Mouse (Mus musculus) midbrain, embryonic 12.5 days (tissue): ENCODE measurements around the gene Wipf3. TPM values are rescaled to one million over a fixed set of nuclear protein-coding genes. Genes with fewer than 3 reads are reported as not detected.

Experiments
- ATAC-seq: fragments of 200-750 bp; cut with Nextera tagmentation; 2 replicates; pipeline ENCODE4 v1.8.0; 2017; ENCODE audit warnings: low read depth, moderate TSS enrichment, moderate library complexity; ENCODE audit not compliant: low FRiP score
- H3K27ac ChIP-seq: fragments of 300-500 bp; sonication (generic); replicated peaks from 2 replicates; pipeline ENCODE4 v1.5.1; 2016; ENCODE audit warnings: mild to moderate bottlenecking
- H3K27me3 ChIP-seq: fragments of 300-500 bp; sonication (generic); 2 replicates; pipeline ENCODE4 v1.6.1; 2016; ENCODE audit warnings: mild to moderate bottlenecking
- H3K36me3 ChIP-seq: fragments of 300-500 bp; sonication (generic); 2 replicates; pipeline ENCODE4 v1.6.1; 2016
- H3K4me1 ChIP-seq: fragments of 300-500 bp; sonication (generic); 2 replicates; pipeline ENCODE4 v1.6.1; 2016
- H3K4me2 ChIP-seq: fragments of 300-500 bp; sonication (generic); replicated peaks from 2 replicates; pipeline ENCODE4 v1.6.1; 2016; ENCODE audit warnings: mild to moderate bottlenecking, moderate library complexity
- H3K4me3 ChIP-seq: fragments of 300-500 bp; sonication (generic); 2 replicates; pipeline ENCODE4 v1.5.1; 2016; ENCODE audit warnings: mild to moderate bottlenecking
- H3K9ac ChIP-seq: fragments of 300-500 bp; sonication (generic); replicated peaks from 2 replicates; pipeline ENCODE4 v1.6.1; 2016; ENCODE audit warnings: mild to moderate bottlenecking, moderate library complexity
- H3K9me3 ChIP-seq: fragments of 300-500 bp; sonication (generic); 2 replicates; pipeline ENCODE4 v1.6.1; 2016; ENCODE audit warnings: mild to moderate bottlenecking
- whole genome bisulfite sequencing: fragments of 180-500 bp; shearing (Covaris S2); methylation state at CpG from one replicate; pipeline ENCODE4 v1.1.7; 2016; 5-methylcytosine and 5-hydroxymethylcytosine counted together
- polyA plus RNA-seq: library from polyadenylated mRNA; unstranded; fragments of >200 nt; fragmentation: Nextera tagmentation; extraction: Ambion mirVana; gene quantifications from 2 replicates; pipeline ENCODE4 v1.2.1, GENCODE M21; 2016

Gene Wipf3
- polyA plus RNA-seq, 1 experiment from 2014 or later: 1.3 TPM

DNA sequence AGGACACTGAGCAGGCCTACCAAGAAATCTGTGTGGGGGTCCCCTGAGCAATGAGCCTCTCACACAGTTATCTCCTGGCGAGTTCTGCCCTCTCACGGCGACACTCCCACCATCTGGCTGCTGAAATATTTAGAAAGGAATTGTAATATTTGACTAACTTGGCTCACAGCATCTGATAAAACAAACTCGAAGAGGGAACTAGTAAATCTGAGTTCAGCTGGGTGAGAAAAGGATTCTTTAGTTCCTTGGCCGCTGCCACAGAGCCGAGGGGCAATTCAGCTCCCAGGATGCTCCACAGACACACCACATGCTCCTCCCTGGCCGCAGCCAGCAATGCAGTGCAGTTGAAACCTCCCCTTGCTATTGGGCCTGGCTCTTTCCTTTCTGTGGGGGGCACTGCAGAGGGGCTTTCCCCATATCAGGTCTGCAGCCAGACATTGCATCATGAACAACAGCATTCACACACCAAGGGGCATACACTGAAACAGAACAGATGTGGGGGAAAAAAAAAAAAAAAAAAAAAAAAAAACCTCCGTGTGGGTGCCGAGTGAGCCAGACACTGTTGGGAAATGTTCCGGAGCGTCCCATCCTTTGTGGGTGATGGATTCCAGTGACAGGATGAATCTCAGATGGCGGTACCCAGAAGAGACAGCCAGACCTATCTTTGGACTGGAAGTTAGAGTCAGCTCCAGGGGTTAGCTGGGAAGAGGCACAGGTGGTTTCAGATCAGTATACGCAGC is 3.6 kb downstream of the Wipf3 start:
- H3K9me3 ChIP-seq: no peaks in the 10 kb centered on the region
- no peak for ATAC-seq
- no peak overlapping the region for H3K4me2 ChIP-seq
- no peak overlapping the region for H3K4me3 ChIP-seq
- no peak overlapping the region for H3K27ac ChIP-seq
- H3K36me3 ChIP-seq: no peaks in the 10 kb centered on the region
- WGBS: 71% methylated on average over 13 of the region's 13 CpGs
- H3K9ac ChIP-seq: no peak overlapping the region
- peaks cover 43% of the 10 kb centered on the region for H3K27me3 ChIP-seq
- peaks cover 31% of the 10 kb centered on the region for H3K4me1 ChIP-seq

DNA sequence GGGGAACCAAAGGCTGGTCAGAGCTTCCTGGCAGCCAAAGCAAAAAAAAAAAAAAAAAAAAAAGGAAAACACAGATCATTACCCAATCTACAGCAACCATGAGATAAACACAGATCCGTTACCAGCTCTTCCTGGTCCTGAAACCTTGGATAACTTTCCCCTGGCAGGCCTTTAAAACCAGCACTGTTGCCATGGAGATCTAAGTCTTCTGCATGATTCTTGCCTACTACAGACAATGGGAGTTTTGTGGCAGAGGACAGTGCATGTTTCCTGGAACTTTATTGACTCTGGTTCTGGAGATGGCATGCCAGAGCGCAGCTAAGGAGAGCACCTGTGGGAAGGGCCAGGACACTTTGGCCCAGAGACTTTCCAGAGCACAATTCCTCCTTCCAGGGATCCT is 4.8 kb downstream of the Wipf3 start:
- Histone ChIP-seq H3K4me3 (no peak overlapping the region), H3K9ac (no peak overlapping the region), H3K4me2 (no peak overlapping the region), H3K9me3 (no peaks in the 10 kb centered on the region), H3K36me3 (no peaks in the 10 kb centered on the region), H3K27me3 (peaks cover 31% of the 10 kb centered on the region), H3K4me1 (peaks cover 31% of the 10 kb centered on the region), H3K27ac (no peak overlapping the region)
- WGBS: 52% methylated on average over 2 of the region's 2 CpGs
- no peak for ATAC-seq

DNA sequence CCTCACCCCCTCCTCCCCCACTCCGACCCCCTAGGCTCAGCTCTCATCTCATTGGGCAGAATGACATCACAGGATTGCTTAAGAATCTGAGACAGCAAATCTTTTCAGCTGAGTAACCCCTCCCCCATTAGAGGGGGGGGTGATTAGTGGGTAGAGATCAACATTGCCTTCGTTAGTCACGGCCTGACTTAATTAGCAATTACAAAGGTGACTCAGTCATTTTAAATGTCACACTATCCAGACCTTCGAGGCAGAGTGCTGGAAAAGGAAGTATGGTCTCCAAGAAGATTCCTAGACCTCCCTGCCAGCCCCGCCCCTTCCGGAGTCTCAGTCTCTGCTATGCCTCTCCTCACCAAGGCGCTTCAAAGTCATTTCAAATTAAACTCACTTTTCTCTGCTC is 6.3 kb downstream of the Wipf3 start:
- Histone ChIP-seq H3K27me3 (peaks cover 16% of the 10 kb centered on the region), H3K9ac (no peak overlapping the region), H3K4me1 (peaks cover 26% of the 10 kb centered on the region), H3K9me3 (no peaks in the 10 kb centered on the region), H3K4me2 (no peak overlapping the region), H3K4me3 (no peak overlapping the region), H3K36me3 (no peaks in the 10 kb centered on the region), H3K27ac (no peak overlapping the region)
- ATAC-seq: peak; percentile 34; the same call in 1 of the 2 replicates
- WGBS: 42% methylated on average over 7 of the region's 7 CpGs

DNA sequence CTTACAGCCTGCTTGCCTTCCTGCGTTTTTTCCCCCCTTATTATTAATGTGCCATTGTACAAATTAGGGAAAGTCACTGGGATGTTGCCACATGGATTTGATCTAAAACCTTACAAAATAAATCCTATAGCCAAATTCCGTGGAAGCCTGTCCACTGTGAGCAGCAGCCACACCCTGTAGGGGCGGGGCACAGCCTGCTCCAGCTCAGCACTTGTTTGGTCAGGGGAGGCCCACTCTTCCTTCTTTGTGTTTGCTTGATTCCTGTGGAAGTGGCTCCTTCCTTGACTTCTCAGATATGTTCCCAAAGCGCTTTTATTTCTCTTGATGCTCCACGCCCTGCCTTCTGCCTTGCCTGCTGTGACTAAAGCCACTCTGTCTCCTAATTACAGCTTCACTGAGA is 6.9 kb downstream of the Wipf3 start:
- no peaks in the 10 kb centered on the region for H3K9me3 ChIP-seq
- 76% methylated on average over 5 of the region's 5 CpGs for WGBS

DNA sequence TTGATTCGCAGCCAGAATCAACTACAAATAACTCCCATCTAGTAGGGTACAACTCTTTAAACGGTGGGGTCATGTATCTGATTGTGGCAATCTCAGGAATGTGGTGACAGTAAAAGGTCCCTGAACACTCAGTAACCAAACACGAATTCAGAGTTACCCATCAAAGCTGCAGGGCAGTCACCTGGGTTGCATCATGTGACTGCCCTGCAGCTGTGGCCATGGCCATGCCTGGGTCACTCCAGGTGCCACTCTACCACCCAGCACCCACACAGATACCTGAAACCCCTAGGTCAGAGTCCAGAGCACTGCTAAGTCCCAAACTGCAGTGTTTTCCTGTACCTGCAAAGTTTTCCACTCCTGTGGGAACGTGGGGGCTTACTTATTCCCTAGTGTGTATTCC is 9.1 kb downstream of the Wipf3 start:
- 86% methylated on average over 4 of the region's 4 CpGs for WGBS
- peaks cover 18% of the 10 kb centered on the region for H3K4me1 ChIP-seq
- no peaks in the 10 kb centered on the region for H3K9me3 ChIP-seq
- H3K9ac ChIP-seq: no peak overlapping the region
- no peak overlapping the region for H3K27ac ChIP-seq
- no peak overlapping the region for H3K4me2 ChIP-seq
- no peaks in the 10 kb centered on the region for H3K36me3 ChIP-seq
- no peak overlapping the region for H3K4me3 ChIP-seq
- H3K27me3 ChIP-seq: no peaks in the 10 kb centered on the region
- no peak for ATAC-seq

More for the DNA sequence above, 6.9 kb downstream of the Wipf3 start:
- Histone ChIP-seq H3K27me3 (peaks cover 10% of the 10 kb centered on the region), H3K4me1 (peaks cover 26% of the 10 kb centered on the region), H3K4me2 (no peak overlapping the region), H3K27ac (no peak overlapping the region), H3K36me3 (no peaks in the 10 kb centered on the region), H3K4me3 (no peak overlapping the region), H3K9ac (no peak overlapping the region)
- ATAC-seq: no peak

DNA sequence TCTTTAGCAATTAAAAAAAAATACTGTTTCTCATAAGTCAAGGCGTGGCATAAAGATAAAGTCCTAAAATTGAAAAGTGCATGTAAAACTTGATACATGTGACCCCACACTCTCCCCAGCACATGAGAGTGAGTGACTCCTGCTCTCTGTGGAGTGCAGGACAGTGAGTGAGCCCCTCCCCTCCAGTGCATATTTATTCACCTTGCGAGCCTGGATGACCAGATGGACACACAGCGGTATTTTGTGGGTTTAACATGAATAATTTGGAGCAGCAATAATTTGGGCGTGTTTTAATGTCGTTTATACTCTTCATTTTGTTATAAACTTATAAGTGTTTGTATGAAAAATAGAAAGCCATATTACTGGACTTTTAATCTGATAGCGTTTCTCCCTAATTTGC is 11.3 kb downstream of the Wipf3 start:
- Histone ChIP-seq H3K9ac (no peak overlapping the region), H3K4me3 (no peak overlapping the region), H3K9me3 (no peaks in the 10 kb centered on the region), H3K4me1 (peaks cover 10% of the 10 kb centered on the region), H3K27me3 (no peaks in the 10 kb centered on the region), H3K4me2 (no peak overlapping the region), H3K36me3 (no peaks in the 10 kb centered on the region), H3K27ac (no peak overlapping the region)
- WGBS: 92% methylated on average over 6 of the region's 6 CpGs
- no peak for ATAC-seq

DNA sequence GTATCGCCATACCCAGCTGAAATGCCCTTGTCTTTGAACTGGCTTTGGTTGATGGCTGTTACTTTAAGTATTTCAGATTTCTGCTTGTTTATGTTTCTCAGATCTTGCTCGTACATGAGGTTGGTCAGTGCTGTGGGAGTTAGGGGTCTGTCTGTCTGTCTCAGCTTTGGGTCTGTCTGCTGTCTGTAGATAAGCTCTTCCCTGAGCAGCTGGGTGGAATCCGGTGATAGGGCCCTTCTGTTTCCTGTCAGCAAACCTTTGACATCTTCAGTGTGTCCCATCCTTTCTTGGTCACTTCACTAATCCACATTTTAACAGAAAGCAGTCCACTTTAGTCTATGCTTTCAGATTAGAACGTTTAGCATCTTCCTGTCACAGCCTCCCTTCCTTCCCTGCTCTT is 14.3 kb downstream of the Wipf3 start:
- H3K4me1 ChIP-seq: 0 out of 2 replicates have a peak, but pooled peaks cover 3% of the 10 kb centered on the region
- H3K36me3 ChIP-seq: no peaks in the 10 kb centered on the region
- H3K9ac ChIP-seq: no peak overlapping the region
- ATAC-seq: no peak
- H3K9me3 ChIP-seq: no peaks in the 10 kb centered on the region
- 85% methylated on average over 4 of the region's 4 CpGs for WGBS
- no peak overlapping the region for H3K27ac ChIP-seq
- no peak overlapping the region for H3K4me2 ChIP-seq
- no peak overlapping the region for H3K4me3 ChIP-seq
- H3K27me3 ChIP-seq: no peaks in the 10 kb centered on the region

DNA sequence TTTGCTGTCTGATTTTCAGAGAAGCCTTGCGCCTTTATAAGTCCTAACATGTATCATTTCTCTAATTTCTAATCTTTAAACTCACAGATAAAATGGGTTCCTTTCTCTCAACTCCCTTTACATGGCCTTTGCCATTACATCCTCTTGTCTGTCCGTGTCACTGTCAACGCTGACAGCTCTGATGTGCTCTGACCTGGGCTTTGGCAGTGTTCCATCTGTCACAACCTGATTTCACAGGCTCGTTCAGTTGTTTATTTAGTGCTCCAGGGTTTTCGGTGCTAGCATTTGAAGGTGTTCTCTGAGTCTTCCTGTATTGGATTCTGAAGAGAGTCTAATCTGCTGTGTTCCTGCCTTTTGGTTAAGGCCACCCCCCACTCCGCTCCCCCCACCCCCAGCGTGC is 14.7 kb downstream of the Wipf3 start:
- Histone ChIP-seq H3K27me3 (no peaks in the 10 kb centered on the region), H3K4me1 (0 out of 2 replicates have a peak, but pooled peaks cover 3% of the 10 kb centered on the region), H3K9ac (no peak overlapping the region), H3K4me2 (no peak overlapping the region), H3K27ac (no peak overlapping the region), H3K36me3 (no peaks in the 10 kb centered on the region), H3K9me3 (no peaks in the 10 kb centered on the region), H3K4me3 (no peak overlapping the region)
- 77% methylated on average over 7 of the region's 7 CpGs for WGBS
- no peak for ATAC-seq

DNA sequence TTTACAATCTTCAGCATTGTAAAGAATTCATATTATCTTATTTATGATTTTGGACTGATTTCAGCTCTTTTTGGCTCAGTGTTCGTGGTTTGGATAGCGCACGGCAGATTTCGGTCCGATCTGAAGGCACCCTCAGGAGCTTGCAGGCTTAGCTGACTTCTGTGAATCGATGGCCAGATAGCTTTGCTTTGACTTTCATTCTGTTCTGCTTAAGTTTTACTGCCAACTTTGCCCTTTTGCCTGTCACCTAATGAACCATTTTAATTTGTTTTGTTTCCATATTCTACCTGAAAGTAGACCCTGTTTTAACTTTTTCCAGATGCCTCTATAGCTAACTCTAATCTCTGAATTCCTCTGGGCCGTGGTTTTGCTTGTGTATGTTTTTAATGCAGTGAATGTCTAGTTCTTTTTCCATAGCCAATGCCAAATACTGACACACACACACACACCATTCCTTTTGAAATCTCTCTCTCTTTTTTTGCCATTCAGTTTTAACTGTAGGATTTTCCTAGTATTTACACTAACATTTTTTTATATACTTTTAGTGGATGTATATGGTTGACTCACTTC is 15.9 kb downstream of the Wipf3 start:
- H3K36me3 ChIP-seq: no peaks in the 10 kb centered on the region
- no peak overlapping the region for H3K4me3 ChIP-seq
- H3K9me3 ChIP-seq: no peaks in the 10 kb centered on the region
- 0 out of 2 replicates have a peak, but pooled peaks cover 3% of the 10 kb centered on the region for H3K4me1 ChIP-seq
- H3K9ac ChIP-seq: no peak overlapping the region
- H3K27me3 ChIP-seq: no peaks in the 10 kb centered on the region
- ATAC-seq: no peak
- WGBS: 87% methylated on average over 7 of the region's 7 CpGs
- no peak overlapping the region for H3K27ac ChIP-seq
- H3K4me2 ChIP-seq: no peak overlapping the region

DNA sequence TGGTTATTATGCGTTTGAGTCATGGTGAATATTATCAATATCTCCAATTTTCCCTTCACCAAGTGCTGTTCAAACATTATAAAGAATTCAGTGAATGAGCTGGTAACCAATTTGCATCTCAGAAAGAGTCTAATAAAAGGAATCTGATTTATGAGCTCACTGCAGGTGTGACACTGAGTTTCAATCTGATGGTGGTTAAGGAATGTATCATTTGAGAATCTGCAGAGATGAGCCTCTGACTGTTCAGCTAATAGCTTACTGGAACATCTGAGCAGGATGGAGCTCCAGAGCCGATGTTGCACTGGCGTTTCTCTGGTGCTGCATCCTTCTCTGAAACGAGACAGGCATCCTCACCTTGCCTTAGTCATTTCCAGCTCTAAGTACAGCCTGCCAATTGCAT is 17.9 kb downstream of the Wipf3 start:
- Histone ChIP-seq H3K27me3 (no peaks in the 10 kb centered on the region), H3K27ac (no peak overlapping the region), H3K4me3 (no peak overlapping the region), H3K36me3 (no peaks in the 10 kb centered on the region), H3K4me1 (0 out of 2 replicates have a peak, but pooled peaks cover 3% of the 10 kb centered on the region), H3K4me2 (no peak overlapping the region), H3K9ac (no peak overlapping the region), H3K9me3 (no peaks in the 10 kb centered on the region)
- ATAC-seq: no peak
- WGBS: 86% methylated on average over 4 of the region's 4 CpGs

DNA sequence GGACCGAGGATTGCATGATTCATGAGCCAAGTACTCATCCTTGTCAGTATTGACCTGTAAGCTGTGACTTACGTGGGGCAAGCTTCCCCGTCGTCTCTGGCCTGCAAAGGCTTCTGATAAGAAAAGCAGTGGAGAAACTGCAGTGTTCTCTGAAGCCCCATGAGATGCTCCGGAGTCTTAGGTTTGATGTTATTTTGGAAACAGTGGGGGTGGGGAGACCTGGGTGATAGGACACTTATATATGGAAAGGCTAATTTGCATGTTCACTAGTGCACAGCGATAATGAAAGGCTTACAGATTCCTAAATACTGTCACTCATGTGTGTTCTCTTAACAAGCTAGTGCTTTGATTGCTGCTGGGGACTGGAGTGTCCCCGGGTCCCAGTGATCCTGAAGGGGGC is 30.3 kb downstream of the Wipf3 start:
- Histone ChIP-seq H3K9me3 (no peaks in the 10 kb centered on the region), H3K9ac (no peak overlapping the region), H3K4me1 (peaks cover 7% of the 10 kb centered on the region), H3K27ac (no peak overlapping the region), H3K4me3 (no peak overlapping the region), H3K27me3 (no peaks in the 10 kb centered on the region), H3K4me2 (no peak overlapping the region), H3K36me3 (no peaks in the 10 kb centered on the region)
- WGBS: 59% methylated on average over 7 of the region's 7 CpGs
- no peak for ATAC-seq

DNA sequence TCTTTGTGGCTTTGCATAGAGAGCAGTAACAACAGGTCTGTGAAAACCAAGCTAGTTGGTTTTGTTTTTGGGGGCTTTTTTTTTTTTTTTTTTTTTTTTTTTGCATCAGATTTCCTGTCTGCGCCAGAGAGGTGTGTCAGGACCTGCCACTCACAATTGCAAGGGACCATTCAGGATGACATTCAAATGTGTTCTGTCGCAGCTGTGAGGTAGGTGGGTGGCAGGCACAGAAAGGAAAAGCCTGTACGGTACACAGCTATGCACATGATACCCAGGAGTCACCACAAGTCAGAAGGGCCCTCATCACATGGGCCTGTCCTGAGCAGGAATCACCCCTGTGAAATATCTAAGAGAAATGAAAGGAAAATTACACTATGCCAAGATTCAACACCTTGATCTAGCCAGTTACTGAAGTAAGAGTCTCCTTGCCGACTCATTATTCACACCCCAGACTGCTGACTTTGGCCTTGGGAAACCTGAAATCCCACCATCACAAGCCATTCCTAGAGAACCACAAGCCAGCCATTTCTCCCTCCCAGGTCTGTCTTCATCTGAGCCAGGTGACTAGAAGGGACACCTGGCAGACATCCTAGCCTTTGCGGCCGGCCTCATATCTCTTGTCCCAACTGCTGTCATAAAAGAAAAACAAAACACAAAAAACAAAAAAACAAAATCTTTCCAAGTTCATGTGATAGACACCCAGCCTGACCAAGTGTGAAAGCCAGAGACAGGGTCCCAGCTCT is 30.9 kb downstream of the Wipf3 start:
- Histone ChIP-seq H3K27ac (no peak overlapping the region), H3K27me3 (no peaks in the 10 kb centered on the region), H3K36me3 (no peaks in the 10 kb centered on the region), H3K4me1 (peaks cover 7% of the 10 kb centered on the region), H3K9me3 (no peaks in the 10 kb centered on the region), H3K4me2 (no peak overlapping the region), H3K4me3 (no peak overlapping the region), H3K9ac (no peak overlapping the region)
- 79% methylated on average over 6 of the region's 6 CpGs for WGBS
- ATAC-seq: no peak
